Mouse (Mus musculus) gonadal fat pad, adult 2 months (tissue): Measurements from ENCODE around the gene Fosl1. TPM values are rescaled to one million over a fixed set of nuclear protein-coding genes. Genes with fewer than 3 reads are reported as not detected.

ENCODE experiments used
- polyA plus RNA-seq: library from polyadenylated mRNA; depleted of rRNA; stranded (reverse); fragments of >200 nt; gene quantifications from 2 replicates; pipeline ENCODE4 v1.2.3, GENCODE M21; 2012; rRNA removed

Gene Fosl1
- polyA plus RNA-seq, 1 experiment: 0.24 TPM

Other genes with a start within 250 kb of the Fosl1 start
- 21.8 and 27.9 TPM in 2 replicates for gene Pacs1, start 174.4 kb upstream of the Fosl1 start, polyA plus RNA-seq
- gene Sf3b2, start 152.1 kb upstream of the Fosl1 start, polyA plus RNA-seq: 61.2 and 82.0 TPM in 2 replicates
- gene Gal3st3, start 149.2 kb upstream of the Fosl1 start, polyA plus RNA-seq: 1.4 and 3.3 TPM in 2 replicates
- 0.08 and 0.46 TPM in 2 replicates for gene Catsper1, start 111.8 kb upstream of the Fosl1 start, polyA plus RNA-seq
- 6.6 and 17.1 TPM in 2 replicates for gene Cst6, start 98.0 kb upstream of the Fosl1 start, polyA plus RNA-seq
- gene Eif1ad, start 80.8 kb upstream of the Fosl1 start, polyA plus RNA-seq: 19.9 and 20.4 TPM in 2 replicates
- 87.8 and 125 TPM in 2 replicates for gene Banf1, start 80.4 kb upstream of the Fosl1 start, polyA plus RNA-seq
- 18.1 and 33.3 TPM in 2 replicates for gene Sart1, start 58.8 kb upstream of the Fosl1 start, polyA plus RNA-seq
- 1.9 and 2.0 TPM in 2 replicates for gene Tsga10ip, start 45.0 kb upstream of the Fosl1 start, polyA plus RNA-seq
- gene Drap1, start 22.6 kb upstream of the Fosl1 start, polyA plus RNA-seq: 136 and 167 TPM in 2 replicates
- 65.9 and 73.9 TPM in 2 replicates for gene AI837181, start 22.4 kb upstream of the Fosl1 start, polyA plus RNA-seq
- 5.6 and 6.7 TPM in 2 replicates for gene Ccdc85b, start 10.3 kb downstream of the Fosl1 start, polyA plus RNA-seq
- gene Fibp, start 13.1 kb downstream of the Fosl1 start, polyA plus RNA-seq: 126 and 132 TPM in 2 replicates
- 2.2 and 2.3 TPM in 2 replicates for gene Ctsw, start 21.0 kb downstream of the Fosl1 start, polyA plus RNA-seq
- 73.5 and 79.0 TPM in 2 replicates for gene Efemp2, start 26.4 kb downstream of the Fosl1 start, polyA plus RNA-seq
- gene Mus81, start 40.9 kb downstream of the Fosl1 start, polyA plus RNA-seq: 77.2 and 85.6 TPM in 2 replicates
- gene Cfl1, start 42.9 kb downstream of the Fosl1 start, polyA plus RNA-seq: 410 and 421 TPM in 2 replicates
- gene 1700020D05Rik, start 56.2 kb downstream of the Fosl1 start, polyA plus RNA-seq: 1.9 and 3.0 TPM in 2 replicates
- 20.9 and 25.6 TPM in 2 replicates for gene Snx32, start 63.0 kb downstream of the Fosl1 start, polyA plus RNA-seq
- gene Ovol1, start 113.1 kb downstream of the Fosl1 start, polyA plus RNA-seq: 2.4 and 3.5 TPM in 2 replicates
- gene Ap5b1, start 120.5 kb downstream of the Fosl1 start, polyA plus RNA-seq: 10.0 and 12.0 TPM in 2 replicates
- 42.2 and 49.4 TPM in 2 replicates for gene Rnaseh2c, start 154.3 kb downstream of the Fosl1 start, polyA plus RNA-seq
- 55.3 and 63.6 TPM in 2 replicates for gene Kat5, start 162.7 kb downstream of the Fosl1 start, polyA plus RNA-seq
- gene Rela, start 189.9 kb downstream of the Fosl1 start, polyA plus RNA-seq: 66.8 and 81.8 TPM in 2 replicates
- gene Sipa1, start 216.2 kb downstream of the Fosl1 start, polyA plus RNA-seq: 36.3 and 45.7 TPM in 2 replicates
- gene Map3k11, start 241.2 kb downstream of the Fosl1 start, polyA plus RNA-seq: 50.6 and 52.8 TPM in 2 replicates
- 80.2 and 87.4 TPM in 2 replicates for gene Pcnx3, start 241.4 kb downstream of the Fosl1 start, polyA plus RNA-seq